Mouse (Mus musculus): ENCODE measurements around the gene Rinl.

GRCm38 (mm10) chr7:28806869-28807268, 18.1 kb downstream of the Rinl start:
- no peak for TF ChIP-seq MAX (IDR thresholded peaks at IDR 0.05; ENCODE audit: low read depth)
- TF ChIP-seq POLR2AphosphoS2 (IDR thresholded peaks at IDR 0.05; ENCODE audit: insufficient read length, low read depth) = no peak
- TF ChIP-seq CEBPB (IDR thresholded peaks at IDR 0.05; ENCODE audit: insufficient read depth, poor library complexity, severe bottlenecking) = no peak
- no peak for TF ChIP-seq E2F4 (IDR thresholded peaks at IDR 0.05; ENCODE audit: insufficient read depth)
- TF ChIP-seq MYOD1 (IDR thresholded peaks at IDR 0.05; ENCODE audit: control insufficient read depth in 1 of 3, insufficient read length in 2 of 3, low read depth in 2 of 3) = no peak
- no peak for TF ChIP-seq TCF3 (IDR thresholded peaks at IDR 0.05; ENCODE audit: insufficient read length, low read depth)
